Mouse (Mus musculus): ENCODE data around the gene Tm7sf3. TPM values are rescaled to one million over a fixed set of nuclear protein-coding genes. Genes with fewer than 3 reads are reported as not detected.

Tm7sf3 gene
- total RNA-seq (2022) = 1 to 10 TPM; 5.0 to 6.3 (median 5.6) TPM

GRCm38 (mm10) chr6:146642276-146643183, at the start of gene Tm7sf3, which contains the start of gene Med21:
Tm7sf3 (minus strand) TSS chr6:146642824.
Med21 (plus strand) TSS chr6:146642547.
- DNase-seq (ENCODE audit: low spot score in 2 of 2) = peak; percentile 95 to 96

GRCm38 (mm10) chr6:146688861-146689260, 46.2 kb upstream of the Tm7sf3 start:
- DNase-seq (ENCODE audit: low spot score in 2 of 2) = no peak

- DNase-seq (ENCODE audit: low spot score in 2 of 2) = no peak
Observed at GRCm38 (mm10) chr6:146688010-146688409, 45.4 kb upstream of the Tm7sf3 start.

DNA sequence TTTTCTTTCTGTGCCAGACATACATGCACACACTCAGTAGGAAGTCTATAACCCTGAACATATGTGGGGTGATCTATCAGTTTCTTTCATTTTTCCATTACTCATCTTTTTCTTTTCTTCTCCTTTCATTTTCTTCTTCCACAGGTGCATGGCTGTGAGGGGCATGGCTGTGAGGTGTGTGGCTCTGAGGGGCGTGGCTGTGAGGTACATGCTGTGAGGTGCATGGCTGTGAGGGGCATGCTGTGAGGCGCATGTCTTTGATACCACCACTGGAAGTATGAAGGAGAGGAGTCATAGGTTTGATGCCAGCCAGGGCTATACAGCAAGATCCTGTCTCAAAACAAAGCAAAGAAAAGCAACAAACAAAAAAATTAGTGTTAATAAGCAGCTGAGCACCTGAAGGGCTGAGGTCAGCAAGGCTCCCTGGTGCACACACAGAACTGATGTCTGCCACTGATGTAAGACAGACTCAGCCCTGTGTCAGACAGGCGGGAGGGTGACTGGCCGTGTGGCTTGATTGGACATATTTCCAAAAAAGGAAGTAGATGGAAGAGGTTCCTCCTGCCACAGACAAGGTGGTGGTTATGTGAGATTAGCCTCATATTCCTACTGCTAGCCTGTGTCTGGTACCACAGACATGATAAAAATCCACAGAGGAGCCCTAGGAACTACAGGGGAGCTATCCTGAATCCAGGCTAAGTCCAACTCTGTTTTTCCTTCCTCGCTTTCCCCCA, 44.0 kb upstream of the Tm7sf3 start:
- DNase-seq (ENCODE audit: low spot score in 2 of 2) = no peak

- peak; percentile 12 to 32 for DNase-seq (ENCODE audit: low spot score in 2 of 2)
Observed at GRCm38 (mm10) chr6:146685781-146686308, 43.2 kb upstream of the Tm7sf3 start.

DNA sequence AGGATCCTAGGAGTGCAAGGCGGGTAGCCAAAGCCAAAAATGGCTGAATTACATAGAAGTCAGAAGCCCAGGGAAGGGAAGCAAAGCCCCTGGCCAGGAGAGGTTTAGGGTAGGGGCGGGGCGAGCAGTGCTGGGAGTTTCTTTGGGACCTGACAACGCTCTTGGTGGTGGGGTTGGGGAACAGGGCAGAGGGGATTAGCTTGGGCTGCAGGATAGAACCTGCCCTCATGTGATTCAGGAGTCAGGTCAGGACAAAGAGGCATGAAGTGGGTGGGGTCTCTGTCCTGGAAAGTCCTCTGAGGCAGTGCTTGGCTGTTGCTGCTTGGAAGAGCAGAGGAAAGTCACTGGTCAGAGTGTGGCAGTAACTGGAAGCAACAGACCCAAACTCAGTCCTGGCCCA, 41.3 kb upstream of the Tm7sf3 start:
- DNase-seq (ENCODE audit: low spot score in 2 of 2) = no peak

DNA sequence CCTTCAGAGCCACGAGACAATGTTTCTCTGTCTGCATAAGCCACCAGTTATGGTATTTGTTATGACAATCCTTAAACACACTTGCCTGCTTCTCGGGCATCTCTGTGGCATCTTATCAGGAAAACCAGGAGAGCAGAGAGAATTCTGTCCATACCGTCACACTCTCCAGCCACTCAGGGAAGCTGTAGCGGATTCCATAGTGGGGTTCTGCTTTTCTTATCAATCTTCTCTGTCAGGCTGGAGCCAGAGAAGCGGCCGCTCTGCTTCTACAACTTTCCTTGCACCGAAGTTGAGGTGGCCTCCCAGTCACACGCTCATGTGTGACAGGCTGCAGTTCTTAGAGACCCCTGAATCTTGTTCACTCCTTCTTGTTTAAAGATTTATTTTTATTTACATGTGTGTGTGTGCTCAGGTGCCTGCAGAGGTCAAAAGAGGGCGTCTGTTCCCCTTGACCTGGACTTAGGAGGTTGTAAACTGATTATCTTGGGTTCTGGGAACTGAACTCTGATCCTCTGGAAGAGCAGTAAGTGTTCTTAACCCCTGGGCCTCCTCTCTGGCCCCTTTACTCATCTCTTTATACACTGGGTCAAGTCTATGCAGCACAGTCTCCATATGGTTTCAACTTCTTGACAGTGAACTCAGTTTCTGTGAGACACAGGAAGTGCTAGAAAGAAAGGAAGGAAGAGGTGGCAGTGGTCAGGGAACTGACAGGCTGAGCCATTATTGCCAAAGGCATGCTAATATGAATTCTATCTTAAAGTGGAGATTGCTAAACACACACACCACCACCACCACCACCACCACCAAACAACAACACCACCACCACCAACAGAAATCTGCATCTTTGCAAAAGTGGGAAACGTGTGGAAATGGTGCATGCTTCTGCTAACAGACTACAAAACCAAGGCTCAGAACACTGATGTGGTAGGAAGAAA, 35.8 kb upstream of the Tm7sf3 start:
- no peak for DNase-seq (ENCODE audit: low spot score in 2 of 2)

GRCm38 (mm10) chr6:146676904-146677303, 34.3 kb upstream of the Tm7sf3 start:
- DNase-seq (ENCODE audit: low spot score in 2 of 2) = no peak

GRCm38 (mm10) chr6:146674881-146675536, 32.4 kb upstream of the Tm7sf3 start:
- DNase-seq (ENCODE audit: low spot score in 2 of 2) = no peak

GRCm38 (mm10) chr6:146674420-146674819, 31.8 kb upstream of the Tm7sf3 start:
- no peak for DNase-seq (ENCODE audit: low spot score in 2 of 2)

GRCm38 (mm10) chr6:146673696-146674095, 31.1 kb upstream of the Tm7sf3 start:
- DNase-seq (ENCODE audit: low spot score in 2 of 2) = no peak

GRCm38 (mm10) chr6:146672106-146672505, 29.5 kb upstream of the Tm7sf3 start:
- DNase-seq (ENCODE audit: low spot score in 2 of 2) = no peak

DNA sequence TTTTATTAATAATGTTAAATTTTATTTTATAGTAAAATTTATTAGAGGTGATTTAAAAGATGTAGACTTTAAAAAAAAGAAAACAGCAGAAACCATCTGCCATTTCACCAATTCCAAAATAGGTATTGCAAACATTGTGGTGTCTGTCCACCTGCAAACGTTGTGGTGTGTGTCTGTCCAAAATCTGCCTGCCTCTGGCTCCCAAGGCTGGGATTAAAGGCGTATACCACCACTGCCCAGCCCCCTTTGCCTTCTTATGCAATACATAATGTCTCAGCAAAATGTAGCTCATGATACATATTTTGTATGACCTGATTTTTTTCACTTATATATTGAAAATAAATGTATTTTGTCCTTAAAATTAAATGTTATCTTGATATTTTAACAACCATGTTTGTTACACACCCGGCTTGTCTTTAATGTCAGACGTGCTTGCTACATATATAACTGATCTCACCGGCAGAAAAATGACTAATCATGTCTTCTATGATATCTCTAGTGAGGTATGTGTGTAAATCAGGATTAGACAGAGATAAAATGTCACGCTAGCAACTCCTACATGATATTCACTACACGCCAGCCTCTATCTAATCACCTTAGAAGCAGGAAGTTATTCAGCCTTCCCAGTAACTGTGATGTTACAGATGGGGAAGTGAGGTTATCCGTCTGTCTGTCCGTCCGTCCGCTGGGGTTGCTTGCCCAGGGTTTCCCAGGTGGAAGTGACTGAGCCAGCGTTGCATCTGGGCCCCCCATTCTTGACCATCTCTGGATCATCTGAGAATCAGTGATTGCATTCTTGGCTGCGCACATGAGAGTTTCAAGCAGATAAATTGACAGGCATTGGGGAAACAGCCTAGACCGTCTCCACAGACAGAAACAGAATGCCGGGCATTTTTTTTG, 28.6 kb upstream of the Tm7sf3 start:
- no peak for DNase-seq (ENCODE audit: low spot score in 2 of 2)

GRCm38 (mm10) chr6:146668606-146669005, 26.0 kb upstream of the Tm7sf3 start:
- no peak for DNase-seq (ENCODE audit: low spot score in 2 of 2)

DNA sequence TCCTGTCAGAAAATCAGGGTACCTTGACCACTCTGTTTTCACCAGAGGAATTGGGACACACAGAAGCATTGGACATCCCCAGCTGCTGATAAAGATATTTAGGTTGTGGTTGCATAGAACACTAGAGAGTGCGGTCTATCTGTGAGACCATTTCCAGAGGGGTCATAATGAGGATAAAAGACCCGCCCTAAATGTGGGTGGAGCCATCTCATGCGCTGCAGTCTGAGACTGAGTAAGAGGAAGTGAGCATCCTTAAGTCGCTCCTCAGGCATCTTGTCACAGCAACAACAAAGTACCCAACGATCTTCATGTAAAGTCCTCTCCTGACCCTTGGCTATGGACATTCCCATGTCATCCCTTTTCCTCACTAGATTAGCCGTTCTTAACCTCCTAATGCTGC, 24.2 kb upstream of the Tm7sf3 start:
- no peak for DNase-seq (ENCODE audit: low spot score in 2 of 2)

GRCm38 (mm10) chr6:146665408-146665807, 22.8 kb upstream of the Tm7sf3 start:
- DNase-seq (ENCODE audit: low spot score in 2 of 2) = no peak

DNA sequence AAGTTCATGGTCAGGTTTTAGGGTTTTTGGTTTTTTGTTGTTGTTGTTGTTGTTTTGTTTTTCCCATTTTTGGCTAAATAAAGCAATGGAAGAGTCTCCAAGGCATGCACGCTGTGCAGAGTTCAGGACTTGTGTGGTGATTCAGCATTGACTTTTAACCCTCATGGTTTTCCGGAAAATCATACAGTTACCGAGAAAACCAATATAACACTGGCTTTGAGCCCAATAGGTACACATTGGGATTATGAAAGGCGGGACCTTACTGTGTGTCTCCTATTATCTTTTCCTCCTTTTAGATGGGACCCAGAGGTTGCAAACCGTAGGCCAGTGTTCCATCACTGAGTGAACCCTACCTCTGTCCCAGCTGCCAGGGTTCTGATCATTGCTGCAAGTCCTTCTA, 22.3 kb upstream of the Tm7sf3 start:
- no peak for DNase-seq (ENCODE audit: low spot score in 2 of 2)

GRCm38 (mm10) chr6:146664116-146664515, 21.5 kb upstream of the Tm7sf3 start:
- no peak for DNase-seq (ENCODE audit: low spot score in 2 of 2)

DNA sequence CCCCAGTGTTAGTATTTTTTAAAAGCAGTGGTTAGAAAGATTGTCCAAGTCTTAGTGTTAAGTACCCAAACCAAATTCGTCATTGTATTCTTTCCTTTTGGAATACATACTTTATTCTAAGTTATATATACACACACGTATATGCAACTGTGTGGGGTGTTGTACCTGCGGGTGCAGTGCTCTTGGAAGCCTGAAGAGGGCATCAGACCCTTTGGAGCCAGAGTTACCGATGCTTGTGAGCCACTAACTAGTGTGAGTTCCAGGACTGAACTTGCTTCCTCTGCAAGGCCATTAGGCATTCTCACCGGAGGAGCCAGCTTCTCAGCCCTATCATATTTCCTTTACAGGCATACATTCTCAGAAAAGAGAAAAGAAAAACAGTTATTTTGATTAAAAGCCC, 20.1 kb upstream of the Tm7sf3 start:
- DNase-seq (ENCODE audit: low spot score in 2 of 2) = peak; percentile 13 to 19
